Mouse (Mus musculus): ENCODE measurements at regions not wholly inside any gene's neighbourhood (a gene's known extent, or its start where the extent isn't known, plus 50 kb on each side); places are given as distances from the start of the nearest gene placed in this dataset.

- WGBS: 80% methylated on average over 3 of the region's 3 CpGs
- no peak for ATAC-seq (ENCODE audit: insufficient read depth, low read depth)
Measured at GRCm38 (mm10) chr4:153561991-153562390, 79.4 kb upstream of the Ajap1 start.

GRCm38 (mm10) chr4:153567329-153567973, 84.8 kb upstream of the Ajap1 start:
- DNase-seq (ENCODE audit: low spot score) (no peak), ATAC-seq (ENCODE audit: insufficient read depth, low read depth) (no peak)
- TF ChIP-seq EP300 (IDR thresholded peaks at IDR 0.05; ENCODE audit: low read depth): no peak
- no peak for TF ChIP-seq CTCF (IDR thresholded peaks at IDR 0.05; ENCODE audit: low read depth)
- H3K27ac ChIP-seq (ENCODE audit: low read depth): no peak overlapping the region
- no peaks in the 10 kb centered on the region for H3K27me3 ChIP-seq (ENCODE audit: control insufficient read depth, insufficient read depth, low read length)
- no peaks in the 10 kb centered on the region for H3K36me3 ChIP-seq (replicated peaks; ENCODE audit: control insufficient read depth, insufficient read depth, low read length)
- H3K4me3 ChIP-seq (ENCODE audit: low read depth, low read length): no peak overlapping the region
- H3K9ac ChIP-seq (replicated peaks; ENCODE audit: low read depth, low read length): no peak overlapping the region
- 36% methylated on average over 2 of the region's 2 CpGs for WGBS
- H3K4me2 ChIP-seq (ENCODE audit: low read depth, low read length): no peak overlapping the region
- H3K9me3 ChIP-seq (replicated peaks; ENCODE audit: control insufficient read depth, low read length): no peaks in the 10 kb centered on the region
- H3K4me1 ChIP-seq (ENCODE audit: control insufficient read depth, insufficient read depth): no peaks in the 10 kb centered on the region

More at GRCm38 (mm10) chr4:153561991-153562390, 79.4 kb upstream of the Ajap1 start:
- Histone ChIP-seq H3K4me1 (ENCODE audit: control insufficient read depth, insufficient read depth) (no peaks in the 10 kb centered on the region), H3K27ac (ENCODE audit: low read depth) (no peak overlapping the region), H3K4me2 (ENCODE audit: low read depth, low read length) (no peak overlapping the region), H3K27me3 (ENCODE audit: control insufficient read depth, insufficient read depth, low read length) (0 out of 2 replicates have a peak, but pooled peaks cover 4% of the 10 kb centered on the region), H3K9ac (replicated peaks; ENCODE audit: low read depth, low read length) (no peak overlapping the region), H3K36me3 (replicated peaks; ENCODE audit: control insufficient read depth, insufficient read depth, low read length) (no peaks in the 10 kb centered on the region), H3K4me3 (ENCODE audit: low read depth, low read length) (no peak overlapping the region), H3K9me3 (replicated peaks; ENCODE audit: control insufficient read depth, low read length) (no peaks in the 10 kb centered on the region)
- no peak for TF ChIP-seq EP300 (IDR thresholded peaks at IDR 0.05; ENCODE audit: low read depth)
- DNase-seq (ENCODE audit: low spot score): no peak

GRCm38 (mm10) chr4:153573180-153573769, 90.7 kb upstream of the Ajap1 start:
- H3K4me1 ChIP-seq (ENCODE audit: control insufficient read depth, insufficient read depth): no peaks in the 10 kb centered on the region
- no peak for TF ChIP-seq CTCF (IDR thresholded peaks at IDR 0.05; ENCODE audit: low read depth)
- TF ChIP-seq EP300 (IDR thresholded peaks at IDR 0.05; ENCODE audit: low read depth): no peak
- H3K9me3 ChIP-seq (replicated peaks; ENCODE audit: control insufficient read depth, low read length): no peaks in the 10 kb centered on the region
- DNase-seq (ENCODE audit: low spot score): no peak
- H3K36me3 ChIP-seq (replicated peaks; ENCODE audit: control insufficient read depth, insufficient read depth, low read length): no peaks in the 10 kb centered on the region
- H3K4me3 ChIP-seq (ENCODE audit: low read depth, low read length): no peak overlapping the region
- no peak overlapping the region for H3K9ac ChIP-seq (replicated peaks; ENCODE audit: low read depth, low read length)
- no peak overlapping the region for H3K27ac ChIP-seq (ENCODE audit: low read depth)
- no peak for ATAC-seq (ENCODE audit: insufficient read depth, low read depth)
- no peaks in the 10 kb centered on the region for H3K27me3 ChIP-seq (ENCODE audit: control insufficient read depth, insufficient read depth, low read length)
- no peak overlapping the region for H3K4me2 ChIP-seq (ENCODE audit: low read depth, low read length)
- WGBS: 49% methylated on average over 9 of the region's 9 CpGs

GRCm38 (mm10) chr4:153593291-153593690, 110.7 kb upstream of the Ajap1 start:
- Histone ChIP-seq H3K4me3 (ENCODE audit: low read depth, low read length) (no peak overlapping the region), H3K4me1 (ENCODE audit: control insufficient read depth, insufficient read depth) (no peaks in the 10 kb centered on the region), H3K9me3 (replicated peaks; ENCODE audit: control insufficient read depth, low read length) (no peaks in the 10 kb centered on the region), H3K27me3 (ENCODE audit: control insufficient read depth, insufficient read depth, low read length) (no peaks in the 10 kb centered on the region), H3K4me2 (ENCODE audit: low read depth, low read length) (no peak overlapping the region), H3K9ac (replicated peaks; ENCODE audit: low read depth, low read length) (no peak overlapping the region), H3K36me3 (replicated peaks; ENCODE audit: control insufficient read depth, insufficient read depth, low read length) (no peaks in the 10 kb centered on the region), H3K27ac (ENCODE audit: low read depth) (no peak overlapping the region)
- DNase-seq (ENCODE audit: low spot score): no peak
- ATAC-seq (ENCODE audit: insufficient read depth, low read depth): no peak
- no peak for TF ChIP-seq CTCF (IDR thresholded peaks at IDR 0.05; ENCODE audit: low read depth)
- TF ChIP-seq EP300 (IDR thresholded peaks at IDR 0.05; ENCODE audit: low read depth): no peak
- 37% methylated on average over 11 of the region's 11 CpGs for WGBS

GRCm38 (mm10) chr4:153599794-153600370, 117.3 kb upstream of the Ajap1 start:
- DNase-seq (ENCODE audit: low spot score): no peak
- Histone ChIP-seq H3K9me3 (replicated peaks; ENCODE audit: control insufficient read depth, low read length) (no peaks in the 10 kb centered on the region), H3K36me3 (replicated peaks; ENCODE audit: control insufficient read depth, insufficient read depth, low read length) (no peaks in the 10 kb centered on the region), H3K4me3 (ENCODE audit: low read depth, low read length) (no peak overlapping the region), H3K4me1 (ENCODE audit: control insufficient read depth, insufficient read depth) (no peaks in the 10 kb centered on the region), H3K9ac (replicated peaks; ENCODE audit: low read depth, low read length) (no peak overlapping the region), H3K27me3 (ENCODE audit: control insufficient read depth, insufficient read depth, low read length) (no peaks in the 10 kb centered on the region), H3K27ac (ENCODE audit: low read depth) (no peak overlapping the region), H3K4me2 (ENCODE audit: low read depth, low read length) (no peak overlapping the region)
- no peak for TF ChIP-seq EP300 (IDR thresholded peaks at IDR 0.05; ENCODE audit: low read depth)
- no peak for TF ChIP-seq CTCF (IDR thresholded peaks at IDR 0.05; ENCODE audit: low read depth)
- WGBS: 40% methylated on average over 11 of the region's 11 CpGs
- no peak for ATAC-seq (ENCODE audit: insufficient read depth, low read depth)
